Mouse (Mus musculus) hindbrain, postnatal 0 days (tissue): ENCODE results near the gene Glrx3. TPM values are rescaled to one million over a fixed set of nuclear protein-coding genes. Genes with fewer than 3 reads are reported as not detected.
"Not testable (repeated sequence)": the region's sequence is repeated elsewhere in the genome, so short reads cannot be mapped to it uniquely, and the experiment has no call there.

Source experiments
- ATAC-seq: fragments of 200-750 bp; cut with Nextera tagmentation; 2 replicates; pipeline ENCODE4 v1.8.0; 2017; ENCODE audit warnings: mild to moderate bottlenecking, moderate TSS enrichment, moderate library complexity
- DNase-seq: peaks from one replicate; pipeline ENCODE4 v3.0.0-alpha.2; 2015; ENCODE audit warnings: low spot score
- H3K27ac ChIP-seq: fragments of 300-500 bp; sonication (generic); 2 replicates; pipeline ENCODE4 v1.5.1; 2014; ENCODE audit warnings: mild to moderate bottlenecking
- H3K27me3 ChIP-seq: fragments of 300-500 bp; sonication (generic); 2 replicates; pipeline ENCODE4 v1.6.1; 2014; ENCODE audit warnings: low read length, mixed read lengths; ENCODE audit not compliant: insufficient read depth
- H3K36me3 ChIP-seq: fragments of 300-500 bp; sonication (generic); 2 replicates; pipeline ENCODE4 v1.6.1; 2014; ENCODE audit warnings: low read length, mixed read lengths; ENCODE audit not compliant: insufficient read depth
- H3K4me1 ChIP-seq: fragments of 300-500 bp; sonication (generic); 2 replicates; pipeline ENCODE4 v1.6.1; 2014; ENCODE audit warnings: antibody characterized with exemption, low read length, mixed read lengths; ENCODE audit not compliant: insufficient read depth
- H3K4me2 ChIP-seq: fragments of 300-500 bp; sonication (generic); 2 replicates; pipeline ENCODE4 v1.6.1; 2014; ENCODE audit warnings: low read depth, mild to moderate bottlenecking, low read length, moderate library complexity, mixed read lengths
- H3K4me3 ChIP-seq: fragments of 300-500 bp; sonication (generic); 2 replicates; pipeline ENCODE4 v1.5.1; 2014; ENCODE audit warnings: low read length
- H3K9ac ChIP-seq: fragments of 300-500 bp; sonication (generic); replicated peaks from 2 replicates; pipeline ENCODE4 v1.6.1; 2014; ENCODE audit warnings: mild to moderate bottlenecking, low read length, moderate library complexity, mixed read lengths
- H3K9me3 ChIP-seq: fragments of 300-500 bp; sonication (generic); 2 replicates; pipeline ENCODE4 v1.6.1; 2016; ENCODE audit warnings: low read length, mixed read lengths
- CTCF ChIP-seq: IDR thresholded peaks from 2 replicates; pipeline ENCODE4 v1.5.1; 2016; ENCODE audit warnings: antibody characterized with exemption, control low read depth, low read depth
- WGBS: fragments of 180-500 bp; shearing (Covaris S2); extraction: QIAGEN DNeasy Blood & Tissue Kit; methylation state at CpG from one replicate; pipeline ENCODE4 v1.1.7; 2014; 5-methylcytosine and 5-hydroxymethylcytosine counted together
- polyA plus RNA-seq: library from polyadenylated mRNA; unstranded; fragments of >200 nt; fragmentation: Nextera tagmentation; extraction: Ambion mirVana; gene quantifications from 2 replicates; pipeline ENCODE4 v1.2.1, GENCODE M21; 2015
- total RNA-seq: library from RNA; depleted of rRNA; stranded (reverse); fragments of >200 nt; gene quantifications from 2 replicates; pipeline ENCODE4 v1.2.3, GENCODE M21; 2014

Glrx3 gene
- total and polyA plus RNA-seq, 2 experiments from 2014 or later = 105 to 241 TPM

DNA sequence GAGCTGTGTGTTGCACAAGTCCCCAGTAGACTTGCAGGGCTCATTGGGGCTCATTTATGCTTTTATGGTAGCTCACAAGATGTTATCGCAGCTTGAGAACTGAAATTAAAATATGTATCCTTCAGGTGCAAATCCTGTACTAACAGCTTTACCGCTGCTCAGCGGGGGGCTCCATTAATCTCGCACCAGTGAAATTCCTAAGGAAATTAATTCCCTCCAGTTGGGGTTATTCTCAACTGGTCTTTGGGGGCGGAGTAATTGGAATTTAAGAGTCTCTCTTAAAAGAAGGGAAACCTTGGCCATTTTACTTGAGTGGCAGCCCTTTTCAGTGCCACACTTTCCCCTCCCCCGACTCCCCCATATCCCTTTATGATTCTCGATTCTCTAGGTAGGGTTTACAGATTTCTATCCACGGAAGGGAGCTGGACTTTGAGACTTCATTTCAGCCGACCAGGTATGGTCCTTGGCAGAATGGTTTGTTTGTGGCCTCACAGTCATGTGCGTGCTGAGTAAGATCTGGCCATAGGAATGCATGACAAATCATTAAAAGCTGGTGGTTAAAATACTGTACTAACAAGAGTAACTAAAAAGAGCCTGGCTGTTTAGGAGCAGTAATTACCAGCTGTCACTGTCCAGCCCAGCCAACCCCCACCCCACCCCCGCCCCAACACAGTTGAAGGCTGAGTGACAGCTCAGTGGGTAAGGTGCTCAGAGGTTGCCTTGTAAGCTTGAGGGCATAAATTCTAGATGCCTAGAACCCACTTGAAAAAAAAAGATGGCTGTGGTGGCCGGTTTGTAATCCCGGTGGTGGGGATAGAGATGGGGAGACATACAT is 5.4 kb upstream of the Glrx3 start:
- Histone ChIP-seq H3K4me3 (no peak overlapping the region), H3K4me1 (no peaks in the 10 kb centered on the region), H3K27me3 (no peaks in the 10 kb centered on the region), H3K27ac (no peak overlapping the region), H3K36me3 (no peaks in the 10 kb centered on the region), H3K9me3 (no peaks in the 10 kb centered on the region), H3K9ac (no peak overlapping the region), H3K4me2 (no peak overlapping the region)
- DNase-seq (no peak), ATAC-seq (no peak)
- WGBS = 45% methylated on average over 13 of the region's 13 CpGs
- TF ChIP-seq CTCF = no peak

DNA sequence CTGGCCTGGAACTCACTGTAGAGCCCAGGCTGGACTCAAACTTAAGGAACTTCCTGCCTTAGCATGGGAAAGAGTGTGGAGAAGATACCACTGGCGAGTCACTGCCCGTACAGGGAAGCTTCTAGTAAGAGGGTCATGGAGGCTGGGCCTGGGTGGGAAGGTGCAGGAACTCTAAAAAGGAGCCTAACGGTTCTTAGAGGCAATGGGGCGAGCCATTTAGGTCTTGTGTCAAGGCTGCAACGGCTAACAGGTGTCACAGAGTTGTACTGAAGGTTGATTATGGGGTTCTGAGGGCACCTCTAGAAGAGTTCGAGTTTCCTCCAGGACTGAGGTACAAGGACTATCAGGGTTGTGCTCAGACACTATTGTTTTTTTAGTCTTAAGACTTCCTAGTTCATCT is 513 bp upstream of the Glrx3 start:
- peak overlapping the region; percentile 76 for H3K4me2 ChIP-seq
- no peak for TF ChIP-seq CTCF
- H3K4me1 ChIP-seq = peaks cover 8% of the 10 kb centered on the region; the same call in 1 of the 2 replicates
- no peaks in the 10 kb centered on the region for H3K36me3 ChIP-seq
- H3K9ac ChIP-seq = no peak overlapping the region; the same call in 1 of the 2 replicates
- no peak for DNase-seq
- no peaks in the 10 kb centered on the region for H3K27me3 ChIP-seq
- H3K9me3 ChIP-seq = no peaks in the 10 kb centered on the region
- H3K4me3 ChIP-seq = peak overlapping the region; percentile 87
- 0 out of 2 replicates have a peak, but pooled peaks have one; percentile 3 for ATAC-seq
- WGBS = 78% methylated on average over 6 of the region's 6 CpGs
- H3K27ac ChIP-seq = peak overlapping the region; percentile 89; the same call in 1 of the 2 replicates

DNA sequence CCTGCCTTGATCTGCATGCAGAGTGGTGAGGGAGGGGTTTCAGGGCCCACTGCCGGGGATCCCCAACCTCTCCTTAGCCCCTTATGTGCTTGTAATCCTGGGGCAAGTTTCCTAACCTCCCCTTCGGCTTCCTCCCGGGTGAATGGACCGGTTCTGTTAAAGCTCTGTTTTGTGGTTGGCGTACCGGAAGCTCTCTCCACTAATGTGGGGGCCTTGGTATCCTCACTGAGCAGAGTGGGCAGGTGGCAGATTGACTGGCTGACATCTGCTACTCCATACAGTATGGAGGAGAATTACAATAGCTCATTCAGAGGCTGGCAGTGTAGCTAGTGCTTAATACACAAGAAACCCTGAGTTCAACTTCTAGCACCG is 751 bp downstream of the Glrx3 start:
- WGBS = 1% methylated on average over 7 of the region's 7 CpGs
- Histone ChIP-seq H3K4me1 (peaks cover 8% of the 10 kb centered on the region), H3K9ac (peak overlapping the region; percentile 78), H3K4me3 (peak overlapping the region; percentile 87), H3K4me2 (peak overlapping the region; percentile 76), H3K27me3 (no peaks in the 10 kb centered on the region), H3K9me3 (no peaks in the 10 kb centered on the region), H3K36me3 (no peaks in the 10 kb centered on the region), H3K27ac (peak overlapping the region; percentile 89)
- ATAC-seq (peak; percentile 52), DNase-seq (peak; percentile 47)
- TF ChIP-seq CTCF = no peak

DNA sequence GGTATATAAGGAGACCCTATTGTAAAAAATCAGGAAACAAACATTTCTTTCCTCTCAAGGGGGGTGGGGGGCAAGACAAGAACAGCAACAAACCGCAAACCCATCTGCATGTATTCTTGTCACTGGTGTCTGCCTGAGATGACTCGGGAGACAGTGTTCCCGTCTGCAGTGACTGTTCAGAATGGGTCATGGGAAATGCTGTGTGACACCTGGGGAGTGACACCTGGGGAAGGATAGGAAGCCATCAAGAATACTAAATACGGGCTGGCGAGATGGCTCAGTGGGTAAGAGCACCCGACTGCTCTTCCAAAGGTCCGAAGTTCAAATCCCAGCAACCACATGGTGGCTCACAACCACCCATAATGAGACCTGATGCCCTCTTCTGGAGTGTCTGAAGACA is 1.5 kb downstream of the Glrx3 start:
- not testable (repeated sequence) for H3K9ac ChIP-seq, H3K4me1 ChIP-seq, DNase-seq, H3K27me3 ChIP-seq, H3K9me3 ChIP-seq, ATAC-seq, H3K27ac ChIP-seq, H3K36me3 ChIP-seq
- Histone ChIP-seq H3K4me2 (peak overlapping the region; percentile 76), H3K4me3 (peak overlapping the region; percentile 87)
- 78% methylated on average over 7 of the region's 7 CpGs for WGBS

DNA sequence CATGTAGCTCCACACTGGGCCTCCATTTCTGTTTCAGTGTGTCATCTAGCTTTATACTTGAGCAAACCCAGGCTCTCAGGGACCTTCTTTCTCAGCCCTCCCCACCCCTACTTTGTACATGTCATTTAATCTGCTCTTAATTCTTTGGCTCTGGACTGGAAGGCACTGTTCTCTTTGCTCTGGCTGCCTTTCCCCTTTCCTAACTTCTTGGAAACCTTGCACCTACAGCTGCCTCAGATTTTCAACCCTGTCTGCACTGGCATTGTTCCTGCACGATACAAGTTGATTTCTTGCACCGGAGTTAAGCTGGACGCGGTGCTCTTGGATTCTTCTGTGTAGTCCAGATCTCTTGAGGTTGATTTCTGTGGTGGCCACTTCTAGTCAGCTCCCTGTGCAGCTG is 5.5 kb downstream of the Glrx3 start:
- no peaks in the 10 kb centered on the region for H3K27me3 ChIP-seq
- ATAC-seq (no peak), DNase-seq (no peak)
- H3K4me1 ChIP-seq = peaks cover 8% of the 10 kb centered on the region
- no peak overlapping the region for H3K9ac ChIP-seq
- H3K27ac ChIP-seq = no peak overlapping the region
- no peak overlapping the region for H3K4me3 ChIP-seq
- no peak for TF ChIP-seq CTCF
- H3K4me2 ChIP-seq = no peak overlapping the region
- WGBS = 74% methylated on average over 4 of the region's 4 CpGs
- no peaks in the 10 kb centered on the region for H3K9me3 ChIP-seq
- H3K36me3 ChIP-seq = peaks cover 4% of the 10 kb centered on the region; the same call in 1 of the 2 replicates

DNA sequence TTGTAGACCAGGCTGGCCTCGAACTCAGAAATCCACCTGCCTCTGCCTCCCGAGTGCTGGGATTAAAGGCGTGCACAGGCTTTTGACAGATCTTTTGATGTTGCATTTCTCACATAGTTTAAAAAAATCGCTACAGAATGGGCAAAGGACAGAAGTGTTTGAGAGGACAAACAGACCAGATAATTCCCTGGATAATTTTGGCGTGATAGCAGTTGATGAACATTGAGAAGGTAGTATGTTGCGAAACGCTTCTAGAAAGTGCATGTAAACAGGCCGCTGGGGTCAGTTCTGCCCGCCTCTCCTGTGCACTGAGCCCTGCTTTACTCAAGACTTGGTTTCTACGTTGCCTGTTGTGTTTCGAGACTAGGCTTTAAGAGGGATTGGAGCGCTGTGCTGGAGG is 7.9 kb downstream of the Glrx3 start:
- Histone ChIP-seq H3K9me3 (no peaks in the 10 kb centered on the region), H3K27ac (no peak overlapping the region), H3K4me1 (no peaks in the 10 kb centered on the region; the same call in 1 of the 2 replicates), H3K4me3 (no peak overlapping the region), H3K4me2 (no peak overlapping the region), H3K9ac (no peak overlapping the region), H3K27me3 (no peaks in the 10 kb centered on the region), H3K36me3 (peaks cover 4% of the 10 kb centered on the region; the same call in 1 of the 2 replicates)
- DNase-seq (no peak), ATAC-seq (no peak)
- no peak for TF ChIP-seq CTCF
- WGBS = 95% methylated on average over 12 of the region's 12 CpGs

DNA sequence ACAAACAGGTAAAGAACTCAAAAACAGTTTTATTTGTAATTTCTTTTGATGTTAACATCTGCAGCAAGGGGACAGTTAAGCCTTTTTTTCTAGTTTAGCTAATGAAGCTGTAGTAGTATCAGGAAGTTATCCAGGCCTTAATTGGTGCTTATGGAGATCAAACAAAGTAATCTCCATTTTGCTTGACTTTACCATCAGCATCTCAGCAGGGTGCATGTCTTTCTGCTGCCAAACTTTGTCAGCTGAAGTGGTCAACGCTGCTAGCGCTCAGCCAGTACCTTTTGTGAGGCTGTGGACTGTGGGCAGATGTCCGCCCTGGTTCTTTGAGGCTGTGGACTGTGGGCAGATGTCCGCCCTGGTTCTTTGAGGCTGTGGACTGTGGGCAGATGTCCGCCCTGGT is 24.0 kb downstream of the Glrx3 start:
- H3K4me1 ChIP-seq = no peaks in the 10 kb centered on the region
- H3K4me3 ChIP-seq = no peak overlapping the region
- no peak overlapping the region for H3K27ac ChIP-seq
- no peak for TF ChIP-seq CTCF
- DNase-seq (no peak), ATAC-seq (no peak)
- no peak overlapping the region for H3K4me2 ChIP-seq
- H3K27me3 ChIP-seq = no peaks in the 10 kb centered on the region
- WGBS = 42% methylated on average over 5 of the region's 5 CpGs
- H3K9ac ChIP-seq = no peak overlapping the region
- H3K36me3 ChIP-seq = peaks cover 15% of the 10 kb centered on the region; the same call in 1 of the 2 replicates
- no peaks in the 10 kb centered on the region for H3K9me3 ChIP-seq
